Mouse (Mus musculus): ENCODE data around the gene Ascc1.
"Not testable (repeated sequence)": the region's sequence is repeated elsewhere in the genome, so short reads cannot be mapped to it uniquely, and the experiment has no call there.

The Ascc1 gene

GRCm38 (mm10) chr10:59977715-59978343 lies 24.8 kb upstream of the Ascc1 start:
- DNase-seq (ENCODE audit: low spot score): no peak

- DNase-seq (ENCODE audit: low spot score): no peak
Observed at GRCm38 (mm10) chr10:59978401-59978800, 24.2 kb upstream of the Ascc1 start.

- DNase-seq (ENCODE audit: low spot score): peak; percentile 95
Observed at GRCm38 (mm10) chr10:59978873-59979743, 23.5 kb upstream of the Ascc1 start.

GRCm38 (mm10) chr10:59980815-59981244 lies 21.8 kb upstream of the Ascc1 start:
- peak; percentile 67 for DNase-seq (ENCODE audit: low spot score)

- DNase-seq (ENCODE audit: low spot score): no peak
Observed at GRCm38 (mm10) chr10:59981336-59981735, 21.3 kb upstream of the Ascc1 start.

- no peak for DNase-seq (ENCODE audit: low spot score)
Observed at GRCm38 (mm10) chr10:59981792-59982191, 20.8 kb upstream of the Ascc1 start.

GRCm38 (mm10) chr10:59982379-59982873 lies 20.2 kb upstream of the Ascc1 start:
- DNase-seq (ENCODE audit: low spot score): no peak

GRCm38 (mm10) chr10:59988036-59988435 lies 14.6 kb upstream of the Ascc1 start:
- peak; percentile 63 for DNase-seq (ENCODE audit: low spot score)

- DNase-seq (ENCODE audit: low spot score): no peak
Observed at GRCm38 (mm10) chr10:59990393-59990792, 12.2 kb upstream of the Ascc1 start.

GRCm38 (mm10) chr10:59991262-59991880 lies 11.2 kb upstream of the Ascc1 start:
- no peak for DNase-seq (ENCODE audit: low spot score)

GRCm38 (mm10) chr10:59992024-59992423 lies 10.6 kb upstream of the Ascc1 start:
- DNase-seq (ENCODE audit: low spot score): no peak

GRCm38 (mm10) chr10:59993813-59994212 lies 8.8 kb upstream of the Ascc1 start:
- not testable (repeated sequence) for DNase-seq (ENCODE audit: low spot score)

- no peak for DNase-seq (ENCODE audit: low spot score)
Observed at GRCm38 (mm10) chr10:59995889-59996288, 6.7 kb upstream of the Ascc1 start.

- peak; percentile 81 for DNase-seq (ENCODE audit: low spot score)
Observed at GRCm38 (mm10) chr10:59997591-59997990, 5.0 kb upstream of the Ascc1 start.

- no peak for DNase-seq (ENCODE audit: low spot score)
Observed at GRCm38 (mm10) chr10:59999057-59999456, 3.5 kb upstream of the Ascc1 start.

GRCm38 (mm10) chr10:60001663-60002062 lies 942 bp upstream of the Ascc1 start:
- not testable (repeated sequence) for DNase-seq (ENCODE audit: low spot score)

- DNase-seq (ENCODE audit: low spot score): no peak
Observed at GRCm38 (mm10) chr10:60002203-60002602, 402 bp upstream of the Ascc1 start.

- DNase-seq (ENCODE audit: low spot score): no peak
Observed at GRCm38 (mm10) chr10:60003213-60003752, 678 bp downstream of the Ascc1 start.

- no peak for DNase-seq (ENCODE audit: low spot score)
Observed at GRCm38 (mm10) chr10:60003847-60004246, 1.2 kb downstream of the Ascc1 start.

GRCm38 (mm10) chr10:60005264-60005663 lies 2.7 kb downstream of the Ascc1 start:
- DNase-seq (ENCODE audit: low spot score): peak; percentile 47

- DNase-seq (ENCODE audit: low spot score): no peak
Observed at GRCm38 (mm10) chr10:60009115-60009514, 6.5 kb downstream of the Ascc1 start.

GRCm38 (mm10) chr10:60016223-60016622 lies 13.6 kb downstream of the Ascc1 start:
- DNase-seq (ENCODE audit: low spot score): no peak
